Mouse (Mus musculus): ENCODE data around the gene Negr1.

Gene Negr1

DNA sequence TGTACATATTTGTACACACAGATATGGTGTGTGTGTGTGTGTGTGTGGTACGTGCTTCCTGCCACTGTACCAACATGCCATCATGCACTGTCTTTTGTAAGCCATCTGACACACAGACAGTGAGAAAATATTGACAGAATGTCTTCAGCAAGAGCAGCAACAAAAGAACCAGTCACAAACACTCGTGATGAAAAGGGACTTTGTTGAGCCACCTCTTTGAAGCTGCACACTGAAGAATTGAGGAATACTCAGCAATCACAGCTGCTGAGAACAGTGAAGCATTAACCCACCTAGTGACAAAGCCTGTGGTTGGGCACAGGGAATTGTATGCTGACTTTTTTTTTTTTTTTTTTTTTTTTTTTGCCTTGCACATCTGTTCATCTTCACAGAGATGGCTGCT lies 558.3 kb downstream of the Negr1 start:
- no peak for DNase-seq

DNA sequence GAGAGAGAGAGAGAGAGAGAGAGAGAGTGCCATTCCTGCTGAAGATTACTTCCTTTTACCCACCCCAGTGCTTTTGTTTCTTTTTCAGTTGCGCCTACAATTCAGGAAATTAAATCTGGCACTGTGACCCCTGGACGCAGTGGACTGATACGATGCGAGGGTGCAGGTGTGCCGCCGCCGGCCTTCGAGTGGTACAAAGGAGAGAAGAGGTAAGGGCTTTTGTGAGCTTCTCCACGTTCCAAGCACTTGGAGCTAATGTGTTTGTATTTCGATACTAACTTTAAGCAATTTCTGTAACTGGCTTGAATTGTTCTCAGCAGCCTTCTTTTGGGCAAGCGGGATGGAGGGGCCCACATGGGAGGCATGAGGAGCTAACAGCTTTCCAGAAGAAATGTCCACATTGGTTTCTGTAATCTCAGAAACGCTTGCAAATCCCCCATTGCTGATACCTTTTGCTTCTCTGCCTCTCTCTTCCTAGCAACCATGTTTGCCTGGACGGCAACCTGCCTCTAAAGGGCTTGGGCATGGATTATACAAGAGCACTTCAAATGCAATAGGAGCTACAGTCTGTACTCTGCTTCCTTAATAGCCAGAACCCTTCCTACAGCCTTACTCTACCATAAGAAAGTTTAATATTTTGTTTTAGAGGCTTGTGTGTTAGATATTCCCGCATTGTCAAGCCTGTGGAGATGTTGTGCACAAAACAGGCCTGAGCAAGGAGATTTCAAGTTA lies 584.7 kb downstream of the Negr1 start:
- DNase-seq, result no peak

DNA sequence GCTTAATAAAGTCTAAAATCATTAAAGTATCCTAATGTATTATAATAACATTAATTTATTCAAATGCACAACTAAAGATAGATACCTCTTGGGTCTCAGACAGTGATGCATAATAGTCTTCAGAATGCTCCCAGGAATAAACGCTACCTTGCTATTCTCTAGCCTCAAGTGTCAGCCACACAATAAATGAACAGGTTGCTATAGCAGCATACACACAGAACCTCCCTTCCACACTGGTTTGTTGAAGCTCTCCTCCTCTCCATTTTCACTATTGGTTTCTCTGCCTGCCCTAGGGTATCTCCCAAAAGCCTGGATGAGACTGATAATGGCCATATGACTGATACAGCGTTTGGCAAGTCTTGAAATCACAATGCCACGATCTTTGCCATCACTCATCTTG lies 593.3 kb downstream of the Negr1 start:
- no peak for DNase-seq

DNA sequence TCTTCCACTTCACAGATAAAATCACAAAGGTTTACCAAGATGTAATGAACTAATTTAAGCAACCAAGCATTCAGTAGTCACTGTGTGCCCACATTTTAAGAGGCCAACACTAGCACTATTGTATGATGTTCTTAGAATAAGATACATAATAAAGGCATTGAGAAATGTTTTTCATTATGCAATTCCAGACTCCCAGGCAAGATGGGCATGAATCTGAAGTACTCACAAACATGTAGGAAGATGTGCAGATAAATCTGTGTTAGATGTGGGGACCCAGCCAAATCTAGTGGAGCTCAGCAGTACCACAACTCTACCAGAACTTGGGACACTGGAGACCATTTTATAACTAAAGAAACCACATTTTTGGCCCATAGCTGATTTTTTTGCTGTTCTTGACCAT lies 593.9 kb downstream of the Negr1 start:
- DNase-seq, result no peak

DNA sequence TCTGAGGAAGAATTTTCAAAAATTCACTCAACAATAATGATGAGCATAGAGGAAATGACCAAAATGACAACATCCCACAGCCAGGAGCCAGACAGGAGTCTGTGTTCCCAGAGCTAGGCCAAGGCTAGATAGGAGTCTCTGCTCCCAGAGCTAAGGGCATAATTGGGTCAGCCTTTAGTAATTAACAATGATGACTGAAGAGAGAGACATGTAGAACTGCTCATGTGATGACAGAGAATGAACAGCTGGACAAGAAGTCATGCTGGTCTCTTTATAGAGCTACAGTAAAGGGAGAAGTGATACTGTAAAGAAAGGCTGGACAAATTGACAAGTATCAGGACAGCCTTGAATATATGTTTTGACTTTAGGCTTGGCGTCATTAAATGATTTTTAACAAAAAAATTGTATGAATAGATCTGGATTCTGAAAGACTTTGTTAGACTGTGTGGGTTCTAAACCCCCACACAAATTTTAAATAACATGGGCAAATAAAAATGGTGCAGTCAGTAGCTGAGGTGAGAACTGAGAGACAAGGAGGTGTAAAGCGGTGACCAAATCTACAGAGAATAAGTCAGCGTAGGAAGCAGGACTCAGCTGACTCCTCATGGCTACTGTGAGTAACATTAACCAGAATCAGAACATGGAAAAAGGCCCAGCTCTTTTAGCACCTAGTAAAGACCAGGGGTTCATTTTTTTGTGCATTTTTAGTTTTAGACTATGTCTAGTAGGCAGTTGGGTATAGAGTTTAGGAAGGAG lies 603.4 kb downstream of the Negr1 start:
- DNase-seq, result no peak

DNA sequence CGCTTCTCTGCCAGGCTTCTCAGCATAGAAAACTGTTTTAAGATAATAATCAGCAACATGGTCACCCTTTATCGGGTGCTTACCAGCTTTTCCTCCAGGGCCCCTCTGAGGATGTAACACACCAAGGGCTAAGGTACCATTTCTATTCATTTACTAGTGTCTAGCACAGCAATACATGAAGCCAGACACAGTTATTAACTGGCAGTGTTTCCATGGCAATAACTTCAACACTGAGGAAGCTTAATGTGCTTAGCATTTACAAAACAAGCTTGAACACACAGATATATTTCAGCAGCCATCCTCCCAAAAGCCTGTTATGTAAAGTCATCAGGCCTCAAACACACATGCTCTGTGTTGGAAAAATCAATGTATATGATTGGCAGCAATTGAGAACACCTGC lies 620.4 kb downstream of the Negr1 start:
- no peak for DNase-seq

DNA sequence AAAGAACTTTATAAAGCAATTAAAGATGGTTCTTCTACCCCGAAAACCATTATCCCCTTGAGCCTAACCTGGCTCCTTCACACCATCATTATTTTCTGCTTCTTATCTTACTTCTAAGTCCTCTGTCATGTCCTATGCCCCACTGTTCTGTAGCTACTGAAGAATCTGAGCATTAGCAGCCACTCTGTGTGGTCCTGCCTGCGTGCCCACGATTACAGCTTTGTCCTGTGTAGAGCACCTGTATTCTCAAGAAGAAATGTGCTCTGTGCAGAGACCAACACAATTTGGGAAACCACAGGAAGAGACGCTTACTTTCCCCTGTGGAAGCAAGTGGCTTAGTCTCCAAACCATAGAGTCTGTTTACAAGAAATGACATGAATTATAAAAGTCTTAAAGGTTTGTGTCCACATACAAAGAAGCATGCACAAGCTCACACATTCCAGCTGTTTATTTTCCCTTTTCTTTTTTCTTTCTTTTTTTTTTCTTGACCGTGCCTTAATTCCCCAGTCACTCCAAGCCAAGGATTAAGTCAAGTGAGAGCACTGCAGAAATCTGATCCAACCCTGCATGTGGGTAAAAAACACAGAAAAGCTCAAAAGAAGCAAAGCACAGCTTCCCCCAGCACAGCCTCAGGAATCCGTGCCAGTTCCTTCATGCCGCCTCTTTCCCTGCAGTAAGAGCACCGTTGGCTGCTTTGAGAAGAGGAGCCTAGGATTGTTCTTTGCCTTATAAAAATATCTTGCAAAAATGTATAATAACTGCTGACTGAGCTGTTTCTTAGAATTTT lies 627.5 kb downstream of the Negr1 start:
- no peak for DNase-seq

DNA sequence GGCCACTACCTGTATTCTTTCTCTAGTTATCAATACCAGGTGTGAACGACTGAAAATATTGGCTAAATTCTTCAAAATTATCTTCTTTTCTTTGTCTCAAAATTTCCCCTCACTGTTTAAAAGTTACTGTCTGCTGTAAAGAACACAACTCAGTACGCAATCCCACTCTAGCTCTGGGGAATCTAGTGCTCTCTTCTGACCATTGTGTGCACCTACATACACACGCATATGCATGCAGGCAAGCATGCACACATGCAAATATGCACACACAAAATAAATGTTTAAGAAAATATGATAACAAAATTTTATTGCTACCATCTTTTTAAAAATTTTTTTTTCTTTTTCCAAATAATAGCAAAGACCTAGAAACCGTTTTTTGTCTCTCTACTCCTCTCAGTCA lies 628.2 kb downstream of the Negr1 start:
- no peak for DNase-seq

DNA sequence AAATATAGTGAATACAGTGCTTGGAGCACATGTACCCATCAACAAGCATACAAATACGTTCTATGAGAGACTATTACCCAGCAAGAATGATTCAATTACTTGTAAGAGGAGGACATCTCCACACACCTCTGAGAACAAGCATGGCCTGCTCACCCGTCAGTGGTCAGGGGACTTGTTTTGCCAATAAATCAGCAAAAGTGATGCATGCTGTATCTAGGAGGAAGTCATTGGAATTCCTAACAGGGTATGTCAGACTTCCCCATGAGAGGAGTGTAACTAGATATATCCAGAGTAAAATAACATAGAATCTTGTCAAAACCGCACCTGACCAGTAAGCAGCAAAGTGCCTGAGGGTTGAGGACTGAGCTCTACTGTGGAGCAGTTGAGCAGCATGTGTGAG lies 629.0 kb downstream of the Negr1 start:
- no peak for DNase-seq

DNA sequence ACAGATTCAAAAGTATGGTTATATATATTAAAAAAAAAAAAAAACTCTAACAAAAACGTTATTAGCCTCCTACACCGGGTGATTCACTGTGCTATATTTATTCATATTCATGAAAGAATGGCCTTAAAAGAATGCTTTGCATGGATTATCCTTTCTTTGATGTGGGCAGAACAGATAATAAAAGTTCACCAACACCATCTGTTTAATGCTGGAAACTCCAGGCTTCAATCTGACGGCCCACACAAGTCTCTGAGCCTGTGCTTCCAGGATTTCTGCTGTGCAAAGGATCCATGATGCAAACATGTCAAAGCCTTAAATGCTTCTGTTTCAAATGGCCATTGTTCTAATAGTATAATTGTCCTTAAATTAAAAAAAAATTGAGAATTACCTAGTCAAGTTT lies 630.4 kb downstream of the Negr1 start:
- DNase-seq, result no peak

DNA sequence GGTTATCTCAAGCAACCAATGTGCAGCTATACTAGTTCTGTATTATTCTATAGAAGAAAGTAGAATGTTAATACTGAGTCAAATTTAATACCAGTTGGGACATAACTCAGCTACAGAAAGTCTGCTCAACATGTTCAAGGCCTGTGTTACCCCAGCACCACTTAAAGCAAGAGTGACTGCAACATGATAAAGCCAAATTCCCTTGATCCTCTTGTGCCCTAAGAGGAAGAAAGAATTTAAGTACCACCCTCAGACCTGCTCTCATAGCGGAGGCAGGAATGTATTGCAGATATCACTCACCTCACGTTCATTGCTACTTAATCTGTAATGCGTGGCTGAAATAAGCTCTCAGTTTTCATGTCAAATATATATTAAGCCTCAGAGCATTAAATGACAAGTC lies 631.5 kb downstream of the Negr1 start:
- DNase-seq, result no peak

DNA sequence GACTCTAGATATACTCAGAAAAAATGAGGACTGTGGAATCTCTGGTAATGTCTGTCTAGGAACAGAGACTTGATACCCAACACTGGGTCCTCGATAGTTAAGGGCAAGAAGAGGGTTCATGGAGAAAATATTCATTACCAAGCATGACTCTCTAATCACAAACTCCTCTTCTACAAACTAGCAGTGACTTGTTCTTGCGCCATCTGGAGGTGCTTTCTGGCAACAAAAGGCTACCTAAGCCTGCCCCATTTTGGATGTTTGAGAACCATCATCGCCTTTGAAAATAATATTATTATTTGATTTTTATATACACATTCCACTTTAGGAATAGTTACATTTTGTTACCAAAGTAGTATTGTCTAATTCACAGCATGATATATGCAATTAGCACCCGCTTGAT lies 637.1 kb downstream of the Negr1 start:
- DNase-seq, result no peak

DNA sequence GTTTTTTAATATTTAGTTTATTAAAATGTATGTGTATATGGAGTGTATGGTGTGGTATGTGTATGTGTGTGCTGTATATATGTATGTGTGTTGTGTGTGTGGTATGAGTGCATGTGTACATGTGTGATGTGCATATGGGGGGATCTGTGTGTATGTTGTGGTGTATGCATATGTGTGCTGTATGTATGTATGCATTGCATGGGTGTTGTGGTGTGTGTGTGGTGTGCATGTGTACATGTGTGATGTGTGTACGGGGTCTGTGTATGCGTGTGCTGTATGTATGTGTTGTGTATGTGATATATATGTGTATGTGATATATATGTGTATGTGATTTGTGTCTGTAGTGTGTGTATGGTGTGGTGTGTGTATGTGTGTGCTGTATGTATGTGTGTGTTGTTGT lies 640.1 kb downstream of the Negr1 start:
- DNase-seq, result no peak

DNA sequence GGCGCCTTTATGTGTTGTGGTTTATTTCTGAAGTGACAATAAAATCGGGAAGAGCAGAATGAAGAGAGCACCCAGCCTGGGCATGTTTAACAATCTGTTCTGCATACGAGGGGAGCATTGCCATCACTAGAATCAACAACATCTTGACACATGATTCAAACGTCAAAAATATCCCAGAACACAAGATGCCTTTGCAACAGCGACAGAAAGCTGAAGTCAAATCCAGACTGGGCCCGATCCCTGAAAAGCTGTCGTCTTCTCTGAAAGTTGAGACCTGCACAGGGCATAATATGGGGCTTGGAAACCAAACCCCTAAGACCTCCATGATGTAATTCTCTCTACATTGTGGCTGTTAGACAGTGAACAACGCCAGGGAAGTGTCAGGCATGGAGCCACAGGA lies 642.0 kb downstream of the Negr1 start:
- DNase-seq, result no peak

DNA sequence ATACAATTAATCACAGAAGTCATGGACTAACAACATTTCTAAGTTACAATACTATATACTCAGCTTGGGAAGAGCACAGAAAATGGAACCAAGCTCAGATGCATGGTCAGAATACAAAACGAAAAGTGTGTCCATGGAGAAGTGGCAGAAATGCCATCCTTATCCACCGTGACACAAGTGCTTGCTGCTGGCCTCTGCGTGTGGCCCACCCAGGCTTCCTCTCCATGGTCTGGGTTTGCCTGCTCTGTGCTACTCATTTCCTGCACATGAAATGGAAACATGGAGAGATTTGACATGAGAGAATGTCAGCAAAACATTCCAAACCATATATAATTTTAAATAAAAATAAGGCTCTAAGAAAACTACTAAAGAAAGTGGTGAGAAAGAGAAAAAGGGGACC lies 645.2 kb downstream of the Negr1 start:
- no peak for DNase-seq

DNA sequence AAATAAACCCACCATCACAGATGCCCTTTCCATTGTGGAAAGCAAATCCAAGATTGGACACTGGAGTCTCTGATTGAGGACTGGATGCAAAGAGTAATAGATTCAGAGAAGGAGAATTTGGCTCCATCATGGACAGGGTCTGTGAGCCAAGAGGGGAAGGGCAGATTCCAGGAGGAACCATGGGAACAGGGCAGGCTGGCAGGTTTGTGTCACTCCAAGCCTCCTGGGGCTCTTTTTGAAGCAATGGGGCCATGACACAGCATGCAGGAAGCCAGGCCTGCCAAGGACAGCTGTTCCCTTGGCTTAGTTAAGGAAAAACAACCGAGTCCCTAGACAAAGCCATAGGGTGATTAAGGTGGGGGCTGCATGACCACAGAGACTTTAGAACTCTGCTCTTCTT lies 647.4 kb downstream of the Negr1 start:
- DNase-seq, result no peak

DNA sequence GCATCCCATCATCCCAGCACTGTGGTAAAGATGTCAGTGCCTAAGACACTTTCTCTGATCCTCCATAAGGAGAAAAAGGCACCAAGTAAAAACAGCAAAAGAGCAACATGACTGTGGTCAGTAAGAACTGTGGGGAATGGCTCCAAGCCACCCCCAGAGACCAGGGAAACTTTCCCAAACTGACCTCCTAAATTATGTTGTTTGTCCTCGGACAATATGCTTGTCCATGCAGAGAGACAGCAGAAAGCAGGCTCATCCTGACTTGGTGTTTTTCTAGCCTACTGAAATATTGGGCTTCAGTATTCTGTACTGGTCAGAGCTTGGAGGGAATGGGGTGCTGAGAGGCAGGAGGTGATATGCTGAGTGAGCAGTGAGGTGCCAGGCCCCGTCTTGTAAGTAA lies 647.8 kb downstream of the Negr1 start:
- no peak for DNase-seq

DNA sequence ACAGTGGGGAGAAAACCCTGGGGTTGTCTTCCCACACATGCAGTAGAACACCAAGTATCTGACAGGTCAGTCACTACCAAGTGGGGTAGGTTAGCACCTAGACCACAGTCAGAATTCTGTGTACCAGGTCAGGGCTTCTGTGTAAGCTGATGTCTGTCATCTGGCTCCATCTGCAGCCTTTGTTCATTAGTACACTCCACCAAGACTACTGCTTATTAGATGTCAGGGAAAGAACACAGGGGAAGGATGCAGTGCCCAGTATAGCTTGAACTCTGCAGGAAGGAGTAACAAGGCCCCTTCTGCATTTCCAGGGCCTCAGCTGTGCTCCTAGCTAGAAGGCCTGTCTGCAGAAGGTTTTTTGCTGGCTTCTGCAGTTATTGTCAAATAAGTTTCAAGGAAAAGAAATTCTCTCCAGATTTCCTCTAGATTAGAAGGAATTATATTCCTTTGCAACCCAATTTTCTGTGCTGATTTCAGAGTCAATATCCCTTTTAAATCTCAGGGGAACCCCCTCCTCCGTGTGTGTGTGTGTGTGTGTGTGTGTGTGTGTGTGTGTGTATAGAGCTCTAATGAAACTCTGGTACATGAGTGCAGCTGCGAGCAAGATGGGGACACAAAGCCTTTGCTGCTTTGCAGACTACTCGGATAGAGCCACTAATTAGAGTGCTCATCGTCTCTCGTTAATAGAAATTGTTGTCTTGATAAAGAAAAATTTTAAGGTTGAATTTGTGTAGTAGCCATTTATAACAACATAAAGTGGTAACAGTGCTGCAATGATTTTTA lies 654.5 kb downstream of the Negr1 start:
- DNase-seq, result no peak

DNA sequence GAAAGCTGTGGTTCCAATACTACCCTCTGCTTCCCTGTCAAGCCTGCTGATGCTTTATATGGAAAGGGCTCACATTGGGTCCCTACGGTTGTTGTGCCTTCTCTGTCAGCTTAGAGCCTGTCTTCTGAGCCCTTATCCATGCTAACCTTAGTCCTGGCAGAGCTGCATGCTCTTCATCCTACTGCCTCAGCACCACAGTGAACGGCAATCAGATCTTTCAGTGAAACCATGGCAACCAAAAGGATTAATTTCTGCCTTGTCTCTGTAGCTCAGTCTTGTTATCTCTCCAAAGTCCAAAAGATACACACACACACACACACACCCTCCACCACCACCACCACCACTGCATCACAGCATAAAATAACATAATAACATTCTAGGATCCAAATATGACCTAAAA lies 656.2 kb downstream of the Negr1 start:
- DNase-seq, result no peak

DNA sequence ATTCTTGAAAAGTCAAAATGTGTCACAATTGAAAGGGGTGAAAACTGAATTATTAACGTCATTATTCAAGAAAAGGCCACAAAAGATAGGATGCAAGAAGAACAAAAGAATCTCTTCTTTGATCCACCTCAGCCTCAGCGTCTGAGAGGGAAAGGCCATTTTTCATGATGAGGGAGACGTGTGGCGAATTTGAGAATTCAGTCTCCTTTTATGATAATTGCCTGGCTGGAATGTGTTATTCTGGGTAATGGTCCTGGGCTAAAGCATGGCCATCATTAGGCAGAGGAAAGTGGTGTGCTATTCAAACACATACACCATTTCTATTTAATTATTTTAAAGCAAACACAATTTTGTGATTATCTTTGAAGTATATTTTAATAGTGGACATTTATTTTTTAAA lies 663.3 kb downstream of the Negr1 start:
- no peak for DNase-seq

DNA sequence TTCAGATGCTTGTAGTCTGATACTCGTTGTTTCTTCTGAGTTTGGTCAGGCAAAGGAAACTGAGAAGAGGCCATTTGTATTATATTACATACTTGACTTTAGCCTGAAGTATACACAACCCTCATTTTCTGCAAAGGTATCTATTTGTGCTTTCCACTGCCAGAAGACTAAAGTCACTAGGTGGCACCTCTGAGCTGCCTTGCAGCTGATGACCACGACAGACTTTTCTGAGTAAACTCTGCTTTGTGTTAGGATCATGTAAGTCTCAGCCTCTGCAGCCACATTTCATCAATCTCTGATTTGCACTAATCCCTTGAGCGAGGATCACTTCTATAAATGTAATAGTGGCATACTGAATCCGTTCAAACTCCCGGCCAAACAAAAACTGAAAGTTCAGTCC lies 671.1 kb downstream of the Negr1 start:
- peak; percentile 19 for DNase-seq

DNA sequence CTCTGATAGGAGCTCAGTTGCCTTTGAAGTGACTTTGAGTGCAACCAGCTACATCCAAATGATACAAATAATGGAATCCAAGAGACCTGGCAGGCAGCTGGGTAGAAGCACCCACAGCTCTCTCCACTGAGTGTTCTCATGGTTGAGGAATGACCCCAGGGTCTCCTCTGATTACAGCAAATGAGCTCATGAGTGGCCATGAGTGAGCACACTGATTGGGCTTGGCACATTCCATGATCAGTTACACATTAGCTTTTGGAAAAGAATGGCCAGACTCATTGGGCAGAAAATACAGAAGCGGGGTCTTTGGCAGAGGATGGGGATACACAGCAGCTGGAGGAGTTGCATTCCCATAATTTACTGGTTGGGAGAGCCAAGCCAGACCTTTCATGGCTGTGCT lies 678.6 kb downstream of the Negr1 start:
- DNase-seq, result no peak

DNA sequence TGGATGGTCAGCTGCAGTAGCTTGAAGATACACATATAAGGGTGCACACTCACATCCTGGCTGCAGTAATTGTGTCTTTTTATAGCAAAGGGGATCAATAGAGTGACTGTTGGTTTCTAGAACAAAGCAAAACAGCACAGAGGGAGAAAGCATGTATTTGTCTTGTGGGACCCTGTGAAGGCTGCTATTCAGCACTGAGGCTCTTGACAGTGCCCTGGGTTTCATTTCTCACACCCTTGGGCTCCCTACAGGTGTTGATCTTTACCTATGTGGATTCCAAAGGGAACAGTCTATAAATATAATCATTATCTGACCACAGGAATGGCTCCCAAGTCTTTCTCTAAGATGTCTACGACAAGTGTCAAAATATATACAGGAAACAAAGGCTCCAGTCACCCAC lies 693.9 kb downstream of the Negr1 start:
- no peak for DNase-seq
